Mouse (Mus musculus): ENCODE measurements around the gene Chrna1. TPM values are rescaled to one million over a fixed set of nuclear protein-coding genes. Genes with fewer than 3 reads are reported as not detected.

Gene Chrna1
- total and polyA plus RNA-seq, 3 experiments: 0.11 TPM; not detected in 2

DNA sequence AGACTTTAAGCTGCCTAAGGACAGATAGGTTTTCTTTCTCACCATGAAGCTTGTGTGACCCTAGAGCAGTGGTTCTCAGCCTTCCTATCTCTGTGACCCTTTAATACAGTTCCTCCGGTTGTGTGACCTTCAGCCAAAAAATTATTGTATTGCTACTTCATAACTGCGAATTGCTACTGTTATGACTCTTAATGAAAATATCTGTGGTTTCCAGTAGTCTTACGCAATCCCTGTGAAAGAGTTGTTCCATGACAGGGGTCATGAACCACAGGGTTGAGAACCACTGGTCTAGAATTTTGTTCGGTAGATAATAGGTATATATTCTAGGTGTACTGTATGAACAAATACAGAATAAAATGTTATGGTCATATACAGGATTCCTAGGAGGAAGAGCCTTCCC, 32.9 kb downstream of the Chrna1 start:
- TF ChIP-seq GATA2 (IDR thresholded peaks at IDR 0.05; ENCODE audit: borderline replicate concordance, low read depth, low read length) (no peak), CTCF (IDR thresholded peaks at IDR 0.05; ENCODE audit: low read depth, low read length) (no peak), GATA1 (IDR thresholded peaks at IDR 0.05; ENCODE audit: borderline replicate concordance, low read length) (no peak)
- Histone ChIP-seq H3K4me3 (ENCODE audit: low read depth, low read length) (no peak overlapping the region), H3K9me3 (replicated peaks) (no peaks in the 10 kb centered on the region), H3K4me1 (ENCODE audit: insufficient read depth, low read depth, low read length) (no peaks in the 10 kb centered on the region), H3K36me3 (replicated peaks) (no peaks in the 10 kb centered on the region), H3K27me3 (ENCODE audit: insufficient read depth, low read length) (peaks cover 13% of the 10 kb centered on the region)
- no peak for ATAC-seq (ENCODE audit: extremely low read depth, insufficient number of reproducible peaks, low FRiP score, poor library complexity, severe bottlenecking)
- no peak for DNase-seq (ENCODE audit: low spot score)

DNA sequence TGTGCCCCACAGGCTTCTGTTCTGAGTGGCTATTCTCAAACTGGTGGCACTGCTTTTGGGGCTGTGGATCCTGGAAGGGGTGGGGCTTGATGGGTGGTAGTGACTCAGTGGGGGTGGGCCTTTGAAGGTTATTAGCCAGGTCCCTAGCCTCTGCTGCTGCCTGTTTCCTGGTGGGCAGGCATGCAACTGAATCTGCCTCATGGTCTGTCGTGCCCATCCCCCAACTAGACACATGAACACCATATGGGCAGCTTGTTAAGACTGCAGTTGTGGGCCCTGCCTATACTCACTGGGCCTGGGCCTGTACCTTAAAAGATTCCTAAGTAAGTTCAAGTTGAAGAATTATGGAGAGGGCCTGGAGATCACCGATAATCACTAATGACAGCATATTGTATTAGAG, 34.6 kb downstream of the Chrna1 start:
- no peaks in the 10 kb centered on the region for H3K9me3 ChIP-seq (replicated peaks)
- TF ChIP-seq GATA2 (IDR thresholded peaks at IDR 0.05; ENCODE audit: borderline replicate concordance, low read depth, low read length) (no peak), POLR2AphosphoS5 (IDR thresholded peaks at IDR 0.05; ENCODE audit: insufficient replicate concordance, low read depth, low read length) (no peak)
- ATAC-seq (ENCODE audit: extremely low read depth, insufficient number of reproducible peaks, low FRiP score, poor library complexity, severe bottlenecking) (no peak), DNase-seq (ENCODE audit: low spot score) (no peak)
- H3K36me3 ChIP-seq (replicated peaks): no peaks in the 10 kb centered on the region
- H3K27me3 ChIP-seq (ENCODE audit: insufficient read depth, low read length): peaks cover 13% of the 10 kb centered on the region
- no peaks in the 10 kb centered on the region for H3K4me1 ChIP-seq (ENCODE audit: insufficient read depth, low read depth, low read length)
- no peak overlapping the region for H3K4me3 ChIP-seq (ENCODE audit: low read depth, low read length)

DNA sequence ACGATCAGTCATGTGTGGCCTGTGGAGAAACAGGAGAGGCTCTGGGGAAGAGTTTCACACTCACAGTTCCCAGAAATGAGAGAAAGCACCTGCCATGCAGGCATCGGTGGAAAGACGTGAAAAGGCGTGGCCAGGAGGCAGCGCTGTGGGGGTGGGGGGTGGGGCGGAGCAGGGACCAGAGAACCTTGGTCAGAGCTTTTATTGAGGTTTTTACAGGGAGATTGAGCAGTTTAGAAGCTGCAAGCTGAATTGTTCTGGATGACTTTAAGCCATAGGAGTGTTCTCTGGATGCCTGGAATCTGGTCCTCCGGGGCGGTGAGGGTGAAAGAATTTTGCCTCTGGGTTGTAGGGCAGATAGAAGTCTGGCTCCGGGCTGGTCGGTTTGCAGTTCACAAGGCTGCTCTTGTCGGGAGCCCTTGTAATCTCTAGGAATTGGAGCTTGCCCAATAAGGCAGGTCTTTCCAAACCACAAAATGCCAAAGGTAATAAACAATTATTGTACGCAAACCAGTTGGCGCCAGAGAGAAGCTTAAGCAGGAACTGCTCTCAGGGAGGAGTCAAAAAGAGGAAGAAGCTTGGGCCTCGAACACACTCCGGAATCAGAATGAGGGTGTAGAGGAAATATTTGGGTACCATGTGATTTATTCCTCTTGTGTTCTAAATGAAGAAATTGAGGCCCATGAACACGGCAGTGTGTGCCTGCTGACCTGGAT, 39.5 kb downstream of the Chrna1 start:
- Histone ChIP-seq H3K27me3 (ENCODE audit: insufficient read depth, low read length) (peaks cover 8% of the 10 kb centered on the region), H3K4me1 (ENCODE audit: insufficient read depth, low read depth, low read length) (no peaks in the 10 kb centered on the region), H3K9me3 (replicated peaks) (no peaks in the 10 kb centered on the region), H3K36me3 (replicated peaks) (no peaks in the 10 kb centered on the region), H3K4me3 (ENCODE audit: low read depth, low read length) (no peak overlapping the region)
- no peak for DNase-seq (ENCODE audit: low spot score)
- TF ChIP-seq POLR2AphosphoS5 (IDR thresholded peaks at IDR 0.05; ENCODE audit: insufficient replicate concordance, low read depth, low read length) (no peak), GATA1 (IDR thresholded peaks at IDR 0.05; ENCODE audit: borderline replicate concordance, low read length) (no peak), TAL1 (conservative IDR thresholded peaks at IDR 0.05; ENCODE audit: low read depth, low read length) (no peak), GATA2 (IDR thresholded peaks at IDR 0.05; ENCODE audit: borderline replicate concordance, low read depth, low read length) (no peak)
- no peak for ATAC-seq (ENCODE audit: extremely low read depth, insufficient number of reproducible peaks, low FRiP score, poor library complexity, severe bottlenecking)

DNA sequence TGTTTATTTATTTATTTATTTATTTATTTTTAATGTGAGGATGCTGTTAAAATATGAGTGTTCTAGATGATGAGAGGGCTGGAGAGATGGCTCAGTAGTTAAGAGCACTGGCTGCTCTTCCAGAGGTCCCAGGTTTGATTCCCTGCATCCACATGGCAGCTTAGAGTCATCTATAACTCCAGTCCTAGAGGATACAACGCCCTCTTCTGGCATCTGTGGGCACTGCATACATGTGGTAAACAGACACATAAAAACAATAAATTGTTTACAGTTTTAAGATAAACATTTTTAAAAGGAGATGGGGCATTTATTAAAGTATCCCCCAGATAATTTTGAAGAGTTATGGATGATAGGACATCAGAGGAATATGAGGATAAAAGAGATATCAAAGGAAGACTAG, 40.4 kb downstream of the Chrna1 start:
- TF ChIP-seq GATA1 (IDR thresholded peaks at IDR 0.05; ENCODE audit: borderline replicate concordance, low read length) (no peak), TAL1 (conservative IDR thresholded peaks at IDR 0.05; ENCODE audit: low read depth, low read length) (no peak), CTCF (IDR thresholded peaks at IDR 0.05; ENCODE audit: low read depth, low read length) (no peak)
- no peak for DNase-seq (ENCODE audit: low spot score)
- ATAC-seq (ENCODE audit: extremely low read depth, insufficient number of reproducible peaks, low FRiP score, poor library complexity, severe bottlenecking): no peak
- no peak overlapping the region for H3K4me3 ChIP-seq (ENCODE audit: low read depth, low read length)
- no peaks in the 10 kb centered on the region for H3K4me1 ChIP-seq (ENCODE audit: insufficient read depth, low read depth, low read length)
- H3K27me3 ChIP-seq (ENCODE audit: insufficient read depth, low read length): peaks cover 8% of the 10 kb centered on the region
- H3K9me3 ChIP-seq (replicated peaks): no peaks in the 10 kb centered on the region
- H3K36me3 ChIP-seq (replicated peaks): no peaks in the 10 kb centered on the region

DNA sequence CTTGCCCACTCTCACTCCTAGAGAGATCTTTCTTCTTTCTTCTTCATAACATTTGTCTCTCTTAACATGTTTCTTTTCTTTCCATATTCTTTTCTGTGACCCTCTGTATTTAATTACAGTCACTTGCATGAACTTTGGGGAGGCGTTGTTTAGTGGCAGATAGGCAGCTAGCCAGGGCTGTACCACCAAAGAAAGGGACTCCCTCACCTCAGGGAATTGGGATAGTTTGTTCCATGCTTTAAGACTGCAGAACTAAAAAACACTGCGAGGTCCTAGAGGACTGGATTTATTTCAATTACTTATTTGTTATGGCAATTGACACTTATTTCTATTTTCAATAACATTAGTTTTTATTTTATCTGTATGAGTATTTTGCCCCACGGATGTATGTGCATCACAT, 41.0 kb downstream of the Chrna1 start:
- no peak for ATAC-seq (ENCODE audit: extremely low read depth, insufficient number of reproducible peaks, low FRiP score, poor library complexity, severe bottlenecking)
- Histone ChIP-seq H3K4me1 (ENCODE audit: insufficient read depth, low read depth, low read length) (no peaks in the 10 kb centered on the region), H3K36me3 (replicated peaks) (no peaks in the 10 kb centered on the region), H3K27me3 (ENCODE audit: insufficient read depth, low read length) (peaks cover 8% of the 10 kb centered on the region), H3K4me3 (ENCODE audit: low read depth, low read length) (no peak overlapping the region), H3K9me3 (replicated peaks) (no peaks in the 10 kb centered on the region)
- DNase-seq (ENCODE audit: low spot score): no peak
- TF ChIP-seq CTCF (IDR thresholded peaks at IDR 0.05; ENCODE audit: low read depth, low read length) (no peak), POLR2AphosphoS5 (IDR thresholded peaks at IDR 0.05; ENCODE audit: insufficient replicate concordance, low read depth, low read length) (no peak), TAL1 (conservative IDR thresholded peaks at IDR 0.05; ENCODE audit: low read depth, low read length) (no peak), GATA1 (IDR thresholded peaks at IDR 0.05; ENCODE audit: borderline replicate concordance, low read length) (no peak), GATA2 (IDR thresholded peaks at IDR 0.05; ENCODE audit: borderline replicate concordance, low read depth, low read length) (no peak)

DNA sequence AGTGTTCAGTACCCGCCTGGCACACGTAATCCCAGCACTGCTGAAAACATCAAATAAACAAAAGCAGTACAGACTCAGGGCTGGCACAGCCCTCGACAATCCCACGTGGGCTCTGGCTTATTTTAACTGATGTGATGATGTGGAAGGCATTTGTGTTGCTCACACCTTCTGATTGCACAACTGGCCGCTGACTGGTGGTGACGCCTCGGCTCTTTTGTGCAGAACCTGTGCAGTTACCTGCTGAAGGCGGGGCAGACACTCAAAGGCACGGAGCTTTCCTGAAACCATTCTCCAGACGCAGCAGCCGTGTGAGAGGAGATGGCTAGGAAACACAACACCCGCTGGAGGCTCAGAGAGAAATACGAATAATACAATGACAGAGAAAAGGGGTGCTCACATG, 41.5 kb downstream of the Chrna1 start:
- Histone ChIP-seq H3K27me3 (ENCODE audit: insufficient read depth, low read length) (peaks cover 3% of the 10 kb centered on the region), H3K9me3 (replicated peaks) (no peaks in the 10 kb centered on the region), H3K36me3 (replicated peaks) (no peaks in the 10 kb centered on the region), H3K4me1 (ENCODE audit: insufficient read depth, low read depth, low read length) (no peaks in the 10 kb centered on the region), H3K4me3 (ENCODE audit: low read depth, low read length) (no peak overlapping the region)
- TF ChIP-seq GATA1 (IDR thresholded peaks at IDR 0.05; ENCODE audit: borderline replicate concordance, low read length): no peak
- TF ChIP-seq GATA2 (IDR thresholded peaks at IDR 0.05; ENCODE audit: borderline replicate concordance, low read depth, low read length): no peak
- no peak for TF ChIP-seq POLR2AphosphoS5 (IDR thresholded peaks at IDR 0.05; ENCODE audit: insufficient replicate concordance, low read depth, low read length)
- no peak for TF ChIP-seq CTCF (IDR thresholded peaks at IDR 0.05; ENCODE audit: low read depth, low read length)
- TF ChIP-seq TAL1 (conservative IDR thresholded peaks at IDR 0.05; ENCODE audit: low read depth, low read length): no peak
- DNase-seq (ENCODE audit: low spot score): no peak
- no peak for ATAC-seq (ENCODE audit: extremely low read depth, insufficient number of reproducible peaks, low FRiP score, poor library complexity, severe bottlenecking)
